Mouse (Mus musculus) bone marrow, adult 2 months (tissue): ENCODE results near the gene Ptch1. TPM values are rescaled to one million over a fixed set of nuclear protein-coding genes. Genes with fewer than 3 reads are reported as not detected.
A peak's percentile ranks its signal among the peaks of the same experiment; 100 is the strongest.

ENCODE experiments used
- H3K27ac ChIP-seq: fragments of 200-500 bp; 2 replicates; pipeline ENCODE4 v1.5.1; 2012; ENCODE audit warnings: low read depth, mild to moderate bottlenecking, control low read depth, inconsistent platforms, low read length; ENCODE audit not compliant: control insufficient read depth, poor library complexity, insufficient read depth
- H3K4me1 ChIP-seq: fragments of 200-500 bp; 2 replicates; pipeline ENCODE4 v1.6.1; 2011; ENCODE audit warnings: low read length; ENCODE audit not compliant: control insufficient read depth, insufficient read depth
- H3K4me3 ChIP-seq: fragments of 200-500 bp; replicated peaks from 2 replicates; pipeline ENCODE3; 2011; ENCODE audit warnings: mild to moderate bottlenecking, low read depth, low read length, control low read depth; ENCODE audit not compliant: control insufficient read depth
- CTCF ChIP-seq: fragments of 200-500 bp; IDR thresholded peaks from 2 replicates; pipeline ENCODE4 v1.5.1; 2011; ENCODE audit warnings: low read length, control low read depth; ENCODE audit not compliant: control insufficient read depth, insufficient read depth
- POLR2A ChIP-seq: fragments of 200-500 bp; IDR thresholded peaks from 2 replicates; pipeline ENCODE4 v1.6.1; 2011; ENCODE audit warnings: low read depth, mild to moderate bottlenecking, control low read depth, low read length, borderline replicate concordance; ENCODE audit not compliant: control insufficient read depth
- WGBS: fragments of 180-500 bp; shearing (Covaris S2); methylation state at CpG from one replicate; pipeline ENCODE4 v1.1.7; 2018; 5-methylcytosine and 5-hydroxymethylcytosine counted together
- polyA plus RNA-seq: library from polyadenylated mRNA; stranded (reverse); fragments of >200 nt; gene quantifications from 2 replicates; pipeline ENCODE4 v1.2.4, GENCODE M21; 2011; ENCODE audit warnings: low replicate concordance; ENCODE audit not compliant: missing spikeins, insufficient read depth, insufficient read length

Gene Ptch1
- polyA plus RNA-seq, 1 experiment: 3.4 TPM

GRCm38 (mm10) chr13:63524061-63524460 is 49.3 kb downstream of the Ptch1 start:
- 69% methylated on average over 2 of the region's 2 CpGs for WGBS
- Histone ChIP-seq H3K27ac (no peak overlapping the region), H3K4me3 (no peak overlapping the region), H3K4me1 (no peaks in the 10 kb centered on the region; the same call in 1 of the 2 replicates)
- TF ChIP-seq CTCF: no peak
- TF ChIP-seq POLR2A: no peak

DNA sequence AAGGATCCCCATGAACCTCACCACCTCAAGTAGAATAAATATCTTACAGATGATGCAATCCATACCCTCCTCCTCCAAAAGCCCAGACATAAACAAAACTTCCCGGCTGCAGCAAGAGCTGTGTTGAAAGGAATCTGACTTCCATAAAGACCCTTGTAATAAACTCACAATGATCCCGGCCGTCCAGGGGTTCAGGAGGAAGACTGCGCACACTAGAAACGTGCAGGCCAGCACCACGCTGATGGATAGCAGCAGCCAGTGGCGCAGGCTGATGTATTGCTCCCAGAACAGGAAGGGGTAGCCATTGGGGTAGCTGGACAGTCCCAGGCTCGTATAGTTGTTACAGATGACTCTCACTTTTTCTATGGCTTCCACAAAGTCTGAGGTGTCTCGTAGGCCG is 50.6 kb downstream of the Ptch1 start:
- no peak overlapping the region for H3K27ac ChIP-seq
- no peak overlapping the region for H3K4me3 ChIP-seq
- no peaks in the 10 kb centered on the region; the same call in 1 of the 2 replicates for H3K4me1 ChIP-seq
- no peak for TF ChIP-seq POLR2A
- no peak for TF ChIP-seq CTCF
- WGBS: 73% methylated on average over 10 of the region's 10 CpGs

DNA sequence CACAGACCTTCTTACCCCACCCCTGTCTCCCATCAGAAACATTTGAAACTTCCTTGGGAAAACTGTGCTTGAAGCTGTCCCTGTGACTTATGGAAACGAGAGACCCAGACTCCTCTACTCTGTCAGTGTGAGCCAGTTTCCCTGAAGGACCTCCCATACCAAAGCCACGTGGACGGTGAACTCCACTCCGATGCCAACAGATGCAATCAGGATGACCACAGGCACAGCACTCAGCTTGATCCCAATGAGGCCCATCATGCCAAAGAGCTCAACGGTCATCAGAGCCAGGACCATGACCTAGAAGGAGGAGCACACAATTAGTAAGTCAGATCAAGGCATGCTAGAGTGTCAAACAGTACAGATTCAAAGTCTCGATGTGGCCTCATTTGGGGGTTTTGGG is 53.3 kb downstream of the Ptch1 start:
- no peak overlapping the region for H3K27ac ChIP-seq
- no peak overlapping the region for H3K4me3 ChIP-seq
- TF ChIP-seq CTCF: no peak
- no peak for TF ChIP-seq POLR2A
- WGBS: 86% methylated on average over 6 of the region's 6 CpGs
- H3K4me1 ChIP-seq: no peaks in the 10 kb centered on the region

GRCm38 (mm10) chr13:63516535-63516934 is 56.9 kb downstream of the Ptch1 start:
- no peaks in the 10 kb centered on the region for H3K4me1 ChIP-seq
- no peak overlapping the region for H3K4me3 ChIP-seq
- no peak for TF ChIP-seq POLR2A
- no peak for TF ChIP-seq CTCF
- H3K27ac ChIP-seq: no peak overlapping the region
- 82% methylated on average over 2 of the region's 2 CpGs for WGBS

GRCm38 (mm10) chr13:63515542-63515941 is 57.9 kb downstream of the Ptch1 start:
- Histone ChIP-seq H3K27ac (no peak overlapping the region), H3K4me1 (no peaks in the 10 kb centered on the region), H3K4me3 (no peak overlapping the region)
- TF ChIP-seq POLR2A (no peak), CTCF (no peak)
- WGBS: 93% methylated on average over 5 of the region's 5 CpGs

DNA sequence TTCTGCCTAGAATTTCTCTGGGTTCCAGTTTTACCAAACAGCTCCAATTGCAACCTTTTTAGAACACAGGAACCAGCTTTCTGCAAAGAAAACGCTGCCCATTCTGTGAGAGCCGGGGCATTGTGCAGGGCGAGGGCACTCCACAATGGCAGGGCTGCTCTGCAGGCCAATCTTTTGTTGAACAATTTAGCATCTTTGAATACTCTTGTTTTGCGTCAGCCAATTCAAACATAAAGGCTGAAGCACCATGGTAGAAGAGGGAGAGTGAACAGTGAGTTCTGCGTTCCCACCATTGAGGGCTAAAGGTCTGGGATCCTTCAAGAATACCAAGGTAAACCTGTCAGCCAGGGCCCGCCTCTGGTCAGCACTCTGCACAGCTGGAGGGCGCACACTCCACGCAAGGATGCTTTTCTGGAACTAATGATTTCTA is 58.5 kb downstream of the Ptch1 start:
- TF ChIP-seq POLR2A (no peak), CTCF (no peak)
- no peaks in the 10 kb centered on the region for H3K4me1 ChIP-seq
- no peak overlapping the region for H3K27ac ChIP-seq
- 92% methylated on average over 8 of the region's 8 CpGs for WGBS
- no peak overlapping the region for H3K4me3 ChIP-seq

DNA sequence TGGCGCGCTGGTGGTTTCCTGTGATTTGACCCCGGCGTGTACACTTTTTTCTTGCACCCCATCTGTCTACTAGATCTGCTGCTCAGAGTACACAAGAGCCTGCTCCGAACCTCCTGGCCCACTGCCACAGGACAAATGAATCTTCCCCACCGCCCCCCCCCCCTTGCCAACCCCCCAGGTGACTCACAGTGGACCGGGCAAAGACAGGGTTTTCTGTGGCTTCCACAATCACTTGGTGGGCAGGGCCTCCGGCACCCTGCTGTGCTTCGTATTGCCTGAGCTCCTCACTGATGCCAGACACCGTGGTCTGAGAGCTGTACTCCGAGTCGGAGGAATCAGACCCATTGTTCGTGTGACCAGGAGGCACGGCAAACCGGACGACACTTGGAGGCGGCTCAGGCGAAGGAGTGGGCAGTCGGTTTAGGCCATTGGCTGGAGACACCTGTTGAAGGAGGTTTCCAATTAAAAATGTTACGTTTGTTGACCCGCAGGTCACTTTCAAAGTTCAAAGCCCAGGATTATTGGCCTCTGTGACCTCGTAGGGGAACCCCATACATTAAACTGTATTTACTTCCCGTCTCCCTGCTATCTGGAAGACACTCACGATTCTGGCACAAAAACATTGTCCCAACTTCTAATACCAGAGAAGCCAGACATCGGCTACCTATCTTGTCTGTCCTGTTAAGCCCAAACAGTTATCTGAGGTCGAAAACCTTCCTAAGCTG is 59.9 kb downstream of the Ptch1 start:
- no peaks in the 10 kb centered on the region for H3K4me1 ChIP-seq
- WGBS: 87% methylated on average over 26 of the region's 26 CpGs
- no peak for TF ChIP-seq CTCF
- no peak overlapping the region for H3K4me3 ChIP-seq
- no peak overlapping the region for H3K27ac ChIP-seq

- Histone ChIP-seq H3K4me1 (no peaks in the 10 kb centered on the region), H3K27ac (no peak overlapping the region), H3K4me3 (no peak overlapping the region)
- TF ChIP-seq POLR2A: no peak
- no peak for TF ChIP-seq CTCF
- WGBS: 78% methylated on average over 6 of the region's 6 CpGs
Observed at GRCm38 (mm10) chr13:63512411-63512810, 61.0 kb downstream of the Ptch1 start.

- 86% methylated on average over 5 of the region's 5 CpGs for WGBS
- Histone ChIP-seq H3K4me1 (no peaks in the 10 kb centered on the region), H3K27ac (no peak overlapping the region), H3K4me3 (no peak overlapping the region)
- peak; percentile 10; the same call in 1 of the 2 replicates for TF ChIP-seq CTCF
- no peak for TF ChIP-seq POLR2A
Observed at GRCm38 (mm10) chr13:63507821-63508220, 65.6 kb downstream of the Ptch1 start.
